Mouse (Mus musculus): ENCODE results near the gene Mpp5.
A peak's percentile ranks its signal among the peaks of the same experiment; 100 is the strongest.

The Mpp5 gene

GRCm38 (mm10) chr12:78748557-78749377 lies at the start of gene Mpp5:
Gene Mpp5 (plus strand): TSS chr12:78748907.
- peak; percentile 94 for DNase-seq (ENCODE audit: low read depth, low spot score)

DNA sequence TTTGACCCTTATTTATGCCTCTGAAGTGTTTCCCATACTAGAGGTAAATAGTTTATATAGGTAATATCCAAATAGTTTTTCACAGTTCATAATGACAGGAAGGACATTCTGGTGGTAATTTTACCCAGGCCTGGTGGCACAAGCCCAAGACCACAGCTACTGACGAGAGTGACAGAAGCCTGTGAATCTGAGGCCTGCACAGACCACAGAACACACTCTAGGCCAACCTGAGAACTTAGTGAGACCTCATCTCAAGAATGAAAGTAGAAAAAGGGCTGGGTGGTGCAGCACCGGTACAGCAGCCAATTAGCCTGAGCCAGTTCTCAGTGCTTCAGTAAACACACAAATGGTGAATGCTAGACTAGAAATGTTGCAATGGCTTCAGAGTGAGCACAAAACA lies 30.9 kb upstream of the Mpp5 start:
- no peak for DNase-seq (ENCODE audit: low read depth, low spot score)

- no peak for DNase-seq (ENCODE audit: low read depth, low spot score)
These were observed 21.0 kb upstream of the Mpp5 start for GRCm38 (mm10) chr12:78727723-78728122.

DNA sequence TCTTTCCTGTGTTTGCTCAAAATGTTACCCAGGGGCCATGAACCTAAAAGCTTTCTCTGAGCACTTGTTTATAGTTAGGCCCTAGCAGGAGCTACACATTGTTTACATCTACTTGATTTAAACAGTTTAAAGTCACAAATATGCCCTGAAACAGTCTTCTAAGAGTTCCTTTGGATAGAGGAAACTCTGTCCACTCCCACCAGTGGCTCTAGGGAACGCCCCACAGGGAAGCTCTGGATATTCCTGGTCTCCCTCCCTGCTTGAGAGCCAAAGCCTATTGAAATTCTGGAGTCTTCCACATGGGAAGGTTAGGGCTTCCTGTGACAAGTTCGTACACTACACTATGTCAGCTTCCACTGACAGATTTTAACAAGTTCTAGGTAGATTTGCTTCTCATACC lies 9.1 kb upstream of the Mpp5 start:
- no peak for DNase-seq (ENCODE audit: low read depth, low spot score)

DNA sequence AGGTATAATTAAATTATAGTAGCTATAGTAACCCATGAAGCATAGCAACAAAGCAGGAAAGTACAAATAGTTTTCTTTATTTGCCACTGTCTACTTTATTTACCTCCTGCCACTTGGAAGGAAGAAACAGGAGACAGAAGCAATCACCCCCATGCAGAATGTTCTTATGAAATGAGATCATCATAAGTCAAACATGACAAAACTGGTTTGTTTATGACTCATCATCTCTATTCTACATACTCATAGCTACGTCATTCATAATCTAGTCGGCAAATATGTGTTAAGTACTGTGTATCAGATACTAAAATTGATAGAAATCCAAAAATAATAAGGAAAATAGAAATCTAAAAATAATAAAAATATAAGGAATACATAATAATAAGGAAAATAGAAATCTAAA lies 8.4 kb upstream of the Mpp5 start:
- DNase-seq (ENCODE audit: low read depth, low spot score), result no peak

DNA sequence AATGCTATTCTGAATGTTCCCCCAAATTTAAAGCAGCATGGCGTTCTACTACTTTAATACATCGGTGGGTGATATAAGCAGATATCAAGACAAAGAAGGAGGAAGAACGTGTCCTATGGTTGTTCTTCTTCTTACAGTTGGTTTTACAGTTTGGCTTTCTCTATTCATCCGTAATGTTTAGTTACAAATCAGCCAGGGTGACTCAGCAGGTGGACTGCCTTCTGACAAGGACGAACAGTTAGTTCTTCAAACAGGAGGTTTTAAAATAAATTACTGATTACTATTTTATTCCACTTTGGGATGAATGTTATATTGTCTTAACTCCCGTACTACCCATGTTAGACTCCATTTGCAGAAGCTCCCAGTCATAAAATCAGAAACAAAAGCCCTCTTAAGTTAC lies 2.5 kb upstream of the Mpp5 start:
- no peak for DNase-seq (ENCODE audit: low read depth, low spot score)

DNA sequence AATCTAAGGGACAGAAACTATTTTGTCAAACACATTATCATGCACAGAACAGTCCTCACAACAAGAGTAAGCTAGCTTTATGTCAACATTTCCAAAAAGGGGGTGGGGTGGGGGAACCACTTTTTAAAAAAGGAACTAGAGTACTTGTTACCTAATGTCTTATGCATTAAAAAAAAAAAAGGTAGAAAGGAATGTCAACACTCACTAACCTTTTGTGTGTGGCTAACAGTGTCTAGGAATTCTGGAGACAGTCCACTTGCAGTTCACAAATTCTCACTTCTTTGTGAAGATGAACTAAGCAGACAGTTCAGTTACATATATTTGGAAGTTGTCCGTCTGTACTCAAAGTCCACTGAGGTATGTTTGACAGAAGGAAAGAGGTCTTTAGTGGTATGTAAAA lies 1.3 kb upstream of the Mpp5 start:
- DNase-seq (ENCODE audit: low read depth, low spot score), result no peak

DNA sequence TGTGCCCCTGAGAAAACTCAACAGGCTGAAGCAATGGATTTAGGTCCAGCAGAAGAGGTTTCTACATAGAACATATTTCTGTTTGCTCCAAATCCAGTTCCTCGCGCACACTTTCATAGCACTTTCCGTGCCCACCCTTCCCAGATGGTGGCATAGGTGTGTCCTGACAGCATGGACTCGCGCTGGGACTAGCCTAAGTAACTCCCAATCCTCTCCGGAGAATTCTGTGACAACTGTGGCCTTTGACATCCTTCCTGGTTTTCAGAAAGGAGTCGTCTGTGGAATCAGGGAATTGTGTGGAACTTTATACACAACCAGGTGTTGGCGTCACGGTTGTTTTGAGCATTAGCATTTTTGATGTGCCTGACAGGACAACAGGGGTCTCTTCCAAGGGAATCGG lies 594 bp upstream of the Mpp5 start:
- DNase-seq (ENCODE audit: low read depth, low spot score), result no peak

DNA sequence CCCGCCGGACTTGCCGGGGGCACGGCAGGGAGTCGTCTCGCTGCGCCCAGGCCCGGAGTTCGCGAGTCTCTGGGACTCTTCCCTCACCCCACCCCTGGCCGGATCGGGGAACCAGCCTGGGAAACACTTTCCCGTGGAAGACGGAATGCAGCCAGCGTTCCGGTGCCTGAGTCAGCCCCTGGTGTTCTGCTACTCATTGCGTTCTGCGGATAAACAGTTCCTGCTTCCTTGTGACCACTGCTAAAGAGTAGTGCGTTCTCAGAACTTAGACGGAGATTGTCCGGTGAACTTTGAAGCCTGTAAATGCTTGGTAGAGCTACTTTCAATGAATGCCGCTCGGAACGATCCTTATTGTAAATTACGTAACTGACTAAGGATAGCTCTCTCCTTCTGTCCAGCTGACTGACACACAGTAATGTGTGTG lies 683 bp downstream of the Mpp5 start:
- peak; percentile 32 for DNase-seq (ENCODE audit: low read depth, low spot score)

DNA sequence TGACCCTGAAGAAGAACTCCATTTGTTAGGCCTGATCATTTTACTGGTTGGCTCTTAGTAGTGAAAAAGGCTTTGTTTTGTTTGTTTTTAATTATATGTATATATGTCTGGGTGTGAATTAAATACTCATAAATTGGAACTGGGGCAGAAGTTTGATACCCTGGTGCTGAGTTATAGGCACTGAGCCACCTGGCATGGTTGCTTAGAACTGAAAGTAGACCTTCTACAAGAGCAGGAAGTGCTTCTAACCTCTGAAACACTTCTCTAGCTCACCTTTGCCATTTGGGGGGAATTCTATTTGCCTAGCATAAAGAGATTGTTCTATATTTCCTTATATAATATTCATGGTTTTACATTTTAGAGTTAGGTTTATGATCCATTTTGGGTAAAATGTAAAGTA lies 13.3 kb downstream of the Mpp5 start:
- no peak for DNase-seq (ENCODE audit: low read depth, low spot score)

- DNase-seq (ENCODE audit: low read depth, low spot score), result no peak
These were observed 20.5 kb downstream of the Mpp5 start for GRCm38 (mm10) chr12:78769031-78769713.

GRCm38 (mm10) chr12:78773211-78773610 lies 24.5 kb downstream of the Mpp5 start:
- DNase-seq (ENCODE audit: low read depth, low spot score), result no peak

GRCm38 (mm10) chr12:78777916-78778315 lies 29.2 kb downstream of the Mpp5 start:
- no peak for DNase-seq (ENCODE audit: low read depth, low spot score)

DNA sequence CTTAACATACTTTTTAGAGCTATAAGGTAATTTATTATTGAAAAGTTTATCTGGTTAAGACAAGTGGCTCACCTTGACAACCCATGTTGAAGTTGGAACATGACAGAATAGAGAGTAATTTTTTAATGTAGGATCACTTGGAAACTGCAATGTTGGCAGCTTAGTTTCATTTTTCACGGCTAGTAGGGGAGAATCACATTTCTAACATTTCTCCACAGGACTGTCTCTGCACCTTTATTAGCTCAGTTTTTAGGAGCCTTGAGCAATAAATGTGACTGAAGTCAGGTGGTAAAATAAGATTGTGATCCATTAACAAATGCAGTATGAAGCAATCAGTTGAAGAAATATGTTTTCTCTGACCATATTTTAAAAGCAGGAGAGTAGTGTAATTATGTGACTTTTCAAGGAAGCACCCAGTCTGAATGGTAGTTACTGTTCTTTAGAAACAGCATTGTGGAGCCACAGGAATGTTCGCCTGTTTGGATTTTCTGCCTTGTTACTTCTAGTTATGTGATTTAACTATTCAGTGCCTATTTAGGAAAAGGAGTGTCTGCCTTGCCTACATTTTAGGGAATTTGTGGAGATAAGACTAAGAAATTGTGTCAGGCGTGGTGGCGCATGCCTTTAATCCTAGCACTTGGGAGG lies 29.8 kb downstream of the Mpp5 start:
- DNase-seq (ENCODE audit: low read depth, low spot score), result no peak

DNA sequence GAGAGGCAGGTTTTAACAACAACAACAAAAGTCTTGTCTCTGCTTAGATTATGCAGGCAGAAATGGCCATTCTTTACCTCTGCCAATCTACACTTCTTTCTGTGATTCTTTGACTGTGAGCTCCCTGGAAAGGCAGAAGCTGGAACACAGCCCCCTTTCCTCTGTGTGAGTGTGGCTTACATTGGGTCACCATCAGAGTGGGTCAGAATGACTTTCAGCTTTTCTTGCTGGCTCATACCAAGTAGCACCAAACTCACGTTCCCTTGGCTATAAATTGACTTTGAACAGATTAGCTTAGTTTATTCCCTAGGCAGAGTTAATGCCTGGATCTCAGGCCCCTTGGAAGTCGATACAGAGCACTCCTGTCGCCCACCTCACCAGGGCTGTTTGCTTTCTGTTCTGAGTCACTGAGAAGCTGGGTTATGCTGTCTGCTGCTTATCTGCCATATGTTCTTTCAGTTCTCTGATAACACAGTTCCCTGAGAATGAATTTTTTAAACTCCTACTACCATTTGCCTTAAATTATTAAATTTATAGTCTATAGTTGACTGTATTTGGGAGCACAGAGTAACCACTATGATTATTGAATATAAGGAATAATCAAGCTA lies 39.7 kb downstream of the Mpp5 start:
- no peak for DNase-seq (ENCODE audit: low read depth, low spot score)

DNA sequence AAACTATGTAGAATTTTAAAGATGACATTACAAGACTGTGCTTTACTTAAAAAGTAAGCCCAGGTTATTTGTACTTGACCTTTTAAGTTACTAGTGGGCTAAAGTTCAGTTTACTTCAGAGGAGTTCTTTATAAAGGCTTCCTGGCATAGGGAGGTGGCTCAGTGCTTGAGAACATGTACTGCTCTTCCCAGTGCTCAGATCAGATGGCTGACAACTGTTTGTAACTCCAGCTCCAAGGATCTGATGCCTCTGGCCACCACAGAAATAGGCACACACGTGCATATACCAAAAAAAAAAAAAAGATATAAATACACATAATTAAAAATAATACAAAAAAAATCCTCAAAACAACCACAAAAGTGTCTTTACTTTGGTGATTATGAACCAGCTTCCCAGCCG lies 42.1 kb downstream of the Mpp5 start:
- DNase-seq (ENCODE audit: low read depth, low spot score), result no peak

GRCm38 (mm10) chr12:78794236-78794635 lies 45.5 kb downstream of the Mpp5 start:
- peak; percentile 14 for DNase-seq (ENCODE audit: low read depth, low spot score)

DNA sequence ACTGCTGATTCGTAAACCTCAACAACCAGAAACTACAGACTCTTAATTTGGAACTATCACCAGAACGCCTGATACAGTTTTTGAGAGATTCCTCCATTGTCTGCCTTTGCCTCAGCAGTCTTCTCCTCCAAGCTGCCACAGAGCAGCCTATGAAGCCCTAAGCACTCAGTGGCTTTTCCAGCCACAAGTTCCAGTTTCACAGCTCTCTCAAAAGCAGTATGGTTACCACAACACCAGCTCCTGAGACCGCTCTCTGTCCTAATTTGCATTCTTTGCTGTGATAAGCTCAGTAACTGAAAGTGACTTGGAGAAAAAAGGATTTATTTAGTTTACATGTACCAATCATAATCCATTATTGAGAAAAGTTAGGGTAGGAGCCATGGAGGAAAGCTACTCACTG lies 51.3 kb downstream of the Mpp5 start:
- no peak for DNase-seq (ENCODE audit: low read depth, low spot score)

DNA sequence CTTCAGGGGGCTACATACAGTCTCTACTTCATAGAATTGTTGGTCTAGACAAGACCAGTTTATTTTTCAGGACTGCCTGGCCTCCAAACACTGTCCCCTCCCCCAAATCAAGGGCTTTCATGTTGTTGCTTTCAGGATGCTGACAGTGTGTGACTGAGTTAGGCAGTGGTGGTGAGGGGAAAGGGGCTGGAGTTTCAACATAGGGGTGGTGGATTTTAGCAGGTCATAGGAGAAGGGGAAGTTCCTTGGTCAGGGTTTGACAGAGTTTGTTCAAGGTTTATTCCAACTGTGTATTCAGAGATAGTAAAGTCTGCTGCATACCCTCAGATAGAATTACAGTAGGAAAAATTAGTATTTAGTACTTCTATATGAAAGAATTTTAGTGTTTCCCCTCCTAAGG lies 53.1 kb downstream of the Mpp5 start:
- no peak for DNase-seq (ENCODE audit: low read depth, low spot score)

DNA sequence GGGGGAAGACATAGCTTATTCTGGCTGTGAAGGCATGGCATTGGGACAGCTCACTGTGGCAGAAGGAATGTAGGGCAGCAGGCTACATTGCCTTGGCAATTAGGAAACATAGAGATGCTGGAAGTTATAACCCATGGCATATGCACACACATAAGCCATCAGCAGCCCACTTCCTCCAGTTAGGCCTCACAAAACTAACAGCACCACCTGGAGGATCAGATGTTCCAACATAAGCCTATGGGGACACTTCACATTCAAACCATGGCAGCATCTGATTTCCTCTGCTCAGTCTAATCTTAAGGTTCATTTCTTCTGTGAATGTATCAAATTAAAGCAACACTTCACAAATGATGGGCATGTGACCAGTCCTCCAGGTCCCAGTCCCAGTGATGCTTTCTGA lies 65.7 kb downstream of the Mpp5 start:
- no peak for DNase-seq (ENCODE audit: low read depth, low spot score)

GRCm38 (mm10) chr12:78834496-78834895 lies 85.8 kb downstream of the Mpp5 start:
- no peak for DNase-seq (ENCODE audit: low read depth, low spot score)

- DNase-seq (ENCODE audit: low read depth, low spot score), result no peak
These were observed 91.2 kb downstream of the Mpp5 start for GRCm38 (mm10) chr12:78839906-78840305.
